Mouse (Mus musculus): Measurements from ENCODE around the gene Hbs1l. TPM values are rescaled to one million over a fixed set of nuclear protein-coding genes. Genes with fewer than 3 reads are reported as not detected.

The Hbs1l gene
- total RNA-seq, 2 experiments from 2014 or later = 62.0 to 68.9 TPM

DNA sequence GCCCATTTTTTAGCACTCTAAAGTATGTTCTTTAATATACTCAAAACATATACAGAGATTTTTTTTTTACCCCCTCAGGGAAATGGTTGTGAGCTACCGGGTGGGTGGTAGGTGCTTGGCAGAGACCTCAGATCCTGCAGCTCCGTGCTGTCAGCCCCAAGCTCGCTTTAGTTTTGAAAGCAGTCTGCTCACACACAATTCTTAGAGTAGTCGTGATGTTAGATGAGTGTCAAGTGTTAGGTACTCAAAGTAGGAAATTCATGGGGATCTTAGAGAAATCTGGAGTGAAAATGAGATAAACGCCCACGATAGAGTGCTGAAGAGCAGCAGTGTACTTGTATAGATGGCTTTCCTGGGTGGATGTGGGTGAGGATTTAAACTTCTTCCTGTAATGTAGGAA, 24.8 kb downstream of the Hbs1l start:
- no peak for DNase-seq (ENCODE audit: low spot score in 2 of 2)
- no peak for TF ChIP-seq CTCF (conservative IDR thresholded peaks at IDR 0.05)
- Histone ChIP-seq H3K4me3 (no peak overlapping the region), H3K27ac (no peak overlapping the region)

GRCm38 (mm10) chr10:21326352-21326751, 30.6 kb downstream of the Hbs1l start:
- Histone ChIP-seq H3K27ac (no peak overlapping the region), H3K4me3 (no peak overlapping the region)
- TF ChIP-seq CTCF (conservative IDR thresholded peaks at IDR 0.05) = no peak
- DNase-seq (ENCODE audit: low spot score in 2 of 2) = no peak

- no peak for TF ChIP-seq CTCF (conservative IDR thresholded peaks at IDR 0.05)
- H3K4me3 ChIP-seq = no peak overlapping the region
- no peak for DNase-seq (ENCODE audit: low spot score in 2 of 2)
- H3K27ac ChIP-seq = no peak overlapping the region
Measured at GRCm38 (mm10) chr10:21327605-21328135, 31.9 kb downstream of the Hbs1l start.

DNA sequence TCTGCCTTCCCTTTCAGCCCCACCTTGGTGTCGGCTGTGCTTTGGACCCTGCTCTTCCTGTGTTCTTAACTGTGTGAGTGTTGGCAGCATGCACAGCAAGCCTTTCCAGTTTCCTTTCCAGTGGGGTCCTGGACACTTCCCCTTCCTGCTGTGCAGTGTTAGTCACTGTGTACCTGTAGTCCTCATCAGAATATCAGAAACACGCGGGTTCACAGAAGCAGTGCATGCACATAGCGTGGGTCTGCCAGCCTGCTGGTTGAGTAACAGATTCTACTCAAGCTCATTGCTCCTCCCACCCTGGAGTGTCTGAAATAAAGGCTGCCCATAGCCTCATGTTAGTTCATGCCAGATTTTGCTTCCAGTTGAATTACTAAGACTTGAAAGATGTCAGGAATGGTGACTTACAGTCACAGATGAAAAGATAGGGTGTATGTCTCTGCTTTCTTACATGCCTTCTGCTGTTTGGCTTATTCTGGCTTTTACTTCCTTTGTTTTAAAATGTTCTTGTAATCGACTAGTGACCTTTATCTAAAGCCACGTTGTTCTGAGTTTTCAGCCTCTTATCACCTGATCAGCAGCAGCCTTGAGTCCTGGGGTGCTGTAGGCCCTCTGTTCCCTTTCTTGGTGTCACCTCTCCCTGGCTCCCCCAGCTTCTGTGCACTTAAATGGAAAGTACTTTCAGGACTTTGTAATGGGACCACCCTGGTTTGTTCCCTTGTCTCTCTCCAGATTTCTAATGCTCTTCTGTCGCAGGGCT, 38.7 kb downstream of the Hbs1l start:
- H3K4me3 ChIP-seq = no peak overlapping the region
- no peak for DNase-seq (ENCODE audit: low spot score in 2 of 2)
- no peak for TF ChIP-seq CTCF (conservative IDR thresholded peaks at IDR 0.05)
- H3K27ac ChIP-seq = no peak overlapping the region

DNA sequence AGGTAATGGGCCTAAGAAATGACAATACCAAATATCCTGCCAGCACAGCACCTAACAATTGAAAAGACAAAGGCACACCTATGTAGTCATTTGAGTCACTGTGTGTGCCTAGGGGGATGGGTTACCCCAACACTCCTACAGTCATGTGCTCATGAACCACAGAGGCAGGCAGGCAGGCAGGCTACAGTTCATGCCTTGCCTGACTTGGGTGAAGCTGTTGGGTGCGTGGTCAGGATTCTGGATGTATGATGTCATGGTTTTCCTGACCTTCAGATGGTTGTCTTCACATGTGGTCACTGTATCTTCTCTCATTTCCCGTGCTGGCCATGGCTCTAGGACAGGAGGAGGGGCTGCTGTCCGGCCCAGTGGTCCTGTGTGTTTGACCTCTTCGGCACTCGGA, 39.8 kb downstream of the Hbs1l start:
- no peak for TF ChIP-seq CTCF (conservative IDR thresholded peaks at IDR 0.05)
- H3K27ac ChIP-seq = no peak overlapping the region
- H3K4me3 ChIP-seq = no peak overlapping the region
- no peak for DNase-seq (ENCODE audit: low spot score in 2 of 2)

DNA sequence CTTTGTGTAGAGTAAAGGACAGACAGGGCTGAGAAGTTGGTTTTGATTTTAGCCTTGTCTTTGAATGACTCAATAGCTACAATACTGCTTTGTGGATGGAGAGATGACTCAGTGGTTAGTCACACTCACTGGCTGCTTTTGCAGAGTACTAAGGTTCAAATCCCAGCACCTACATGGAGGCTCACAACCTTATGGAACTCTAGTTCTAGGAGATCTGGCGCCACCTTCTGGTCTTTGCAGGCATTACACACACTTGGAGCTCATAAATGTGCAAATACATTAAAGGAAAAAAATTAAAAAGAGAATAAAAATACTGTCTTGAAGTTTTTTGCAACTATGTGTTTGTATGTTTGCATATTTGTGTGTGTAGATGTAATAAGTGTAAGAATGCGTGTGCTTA, 41.4 kb downstream of the Hbs1l start:
- peak; percentile 71 for TF ChIP-seq CTCF (conservative IDR thresholded peaks at IDR 0.05)
- Histone ChIP-seq H3K27ac (no peak overlapping the region), H3K4me3 (no peak overlapping the region)
- DNase-seq (ENCODE audit: low spot score in 2 of 2) = no peak

GRCm38 (mm10) chr10:21341706-21342105, 45.9 kb downstream of the Hbs1l start:
- DNase-seq (ENCODE audit: low spot score in 2 of 2) = no peak
- TF ChIP-seq CTCF (conservative IDR thresholded peaks at IDR 0.05) = no peak
- no peak overlapping the region for H3K27ac ChIP-seq
- H3K4me3 ChIP-seq = no peak overlapping the region

DNA sequence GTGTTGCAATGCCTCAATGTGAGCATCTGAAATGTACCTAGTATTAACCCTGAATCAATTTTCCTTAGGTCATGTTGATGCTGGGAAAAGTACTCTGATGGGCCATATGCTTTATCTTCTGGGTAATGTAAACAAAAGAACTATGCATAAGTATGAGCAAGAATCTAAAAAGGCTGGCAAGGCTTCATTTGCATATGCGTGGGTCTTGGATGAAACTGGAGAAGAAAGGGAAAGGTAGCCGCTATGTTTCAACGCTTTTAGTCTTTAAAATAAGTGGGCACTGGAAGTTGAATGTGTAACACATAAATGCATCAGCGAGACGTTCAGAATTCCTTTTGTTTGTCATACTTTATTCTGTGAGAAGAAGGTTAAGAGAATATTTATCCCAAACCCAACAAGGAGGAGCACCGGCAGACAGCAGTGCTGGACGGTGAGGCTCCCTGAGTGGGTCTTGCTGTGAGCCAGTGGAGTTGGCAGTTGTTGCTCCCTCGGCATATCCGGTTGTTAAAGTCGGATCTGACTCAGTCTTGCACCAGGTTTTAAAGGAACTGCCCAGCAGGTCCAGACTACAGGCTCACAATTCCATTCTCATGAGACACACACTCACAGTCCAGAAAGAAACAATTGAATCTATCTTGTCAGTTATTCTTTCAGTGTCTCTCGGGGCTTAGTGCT, 46.7 kb downstream of the Hbs1l start:
- no peak overlapping the region for H3K27ac ChIP-seq
- TF ChIP-seq CTCF (conservative IDR thresholded peaks at IDR 0.05) = no peak

DNA sequence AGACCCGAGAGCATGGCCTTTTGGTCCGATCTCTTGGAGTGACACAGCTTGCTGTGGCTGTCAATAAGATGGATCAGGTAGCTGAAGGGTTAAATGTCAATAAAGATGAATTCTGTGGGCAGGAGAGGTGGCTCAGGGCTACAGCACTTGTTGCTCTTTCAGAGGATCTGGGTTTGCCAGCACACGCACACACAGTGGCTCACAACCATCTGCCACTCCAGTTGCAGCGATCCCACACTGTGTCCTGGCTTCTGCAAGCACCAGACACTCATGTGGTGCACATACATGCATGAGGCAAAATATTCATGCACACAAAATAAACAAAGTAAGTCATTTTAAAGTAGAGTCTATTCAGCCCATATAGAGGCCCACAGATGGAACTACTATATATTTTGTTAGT, 51.6 kb downstream of the Hbs1l start:
- no peak overlapping the region for H3K4me3 ChIP-seq
- H3K27ac ChIP-seq = no peak overlapping the region
- DNase-seq (ENCODE audit: low spot score in 2 of 2) = peak; percentile 25 to 49
- no peak for TF ChIP-seq CTCF (conservative IDR thresholded peaks at IDR 0.05)

More for the DNA sequence above, 46.7 kb downstream of the Hbs1l start:
- DNase-seq (ENCODE audit: low spot score in 2 of 2) = no peak
- H3K4me3 ChIP-seq = no peak overlapping the region

DNA sequence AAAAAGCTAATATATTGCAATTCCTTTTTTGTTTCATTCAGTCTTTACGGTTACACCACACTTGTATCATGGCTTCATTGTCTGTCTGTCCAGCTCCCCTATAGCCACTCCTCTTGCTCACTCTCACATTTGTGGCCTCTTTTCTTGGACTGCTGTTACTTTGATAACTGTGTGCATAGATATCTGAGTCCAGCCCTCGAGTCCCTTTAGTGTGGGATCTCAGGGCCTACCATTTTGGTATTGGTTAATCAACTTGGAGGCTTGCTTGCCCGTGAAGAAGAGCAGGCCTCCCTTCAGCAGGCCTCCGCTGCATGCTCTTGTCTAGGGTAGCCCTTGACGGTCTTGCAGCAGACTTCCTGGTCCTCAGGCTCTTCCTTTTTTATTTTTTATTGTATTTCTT, 53.7 kb downstream of the Hbs1l start:
- Histone ChIP-seq H3K27ac (no peak overlapping the region), H3K4me3 (no peak overlapping the region)
- no peak for TF ChIP-seq CTCF (conservative IDR thresholded peaks at IDR 0.05)
- no peak for DNase-seq (ENCODE audit: low spot score in 2 of 2)

- H3K4me3 ChIP-seq = no peak overlapping the region
- H3K27ac ChIP-seq = no peak overlapping the region
- no peak for TF ChIP-seq CTCF (conservative IDR thresholded peaks at IDR 0.05)
- DNase-seq (ENCODE audit: low spot score in 2 of 2) = no peak
Measured at GRCm38 (mm10) chr10:21349946-21350345, 54.2 kb downstream of the Hbs1l start.

DNA sequence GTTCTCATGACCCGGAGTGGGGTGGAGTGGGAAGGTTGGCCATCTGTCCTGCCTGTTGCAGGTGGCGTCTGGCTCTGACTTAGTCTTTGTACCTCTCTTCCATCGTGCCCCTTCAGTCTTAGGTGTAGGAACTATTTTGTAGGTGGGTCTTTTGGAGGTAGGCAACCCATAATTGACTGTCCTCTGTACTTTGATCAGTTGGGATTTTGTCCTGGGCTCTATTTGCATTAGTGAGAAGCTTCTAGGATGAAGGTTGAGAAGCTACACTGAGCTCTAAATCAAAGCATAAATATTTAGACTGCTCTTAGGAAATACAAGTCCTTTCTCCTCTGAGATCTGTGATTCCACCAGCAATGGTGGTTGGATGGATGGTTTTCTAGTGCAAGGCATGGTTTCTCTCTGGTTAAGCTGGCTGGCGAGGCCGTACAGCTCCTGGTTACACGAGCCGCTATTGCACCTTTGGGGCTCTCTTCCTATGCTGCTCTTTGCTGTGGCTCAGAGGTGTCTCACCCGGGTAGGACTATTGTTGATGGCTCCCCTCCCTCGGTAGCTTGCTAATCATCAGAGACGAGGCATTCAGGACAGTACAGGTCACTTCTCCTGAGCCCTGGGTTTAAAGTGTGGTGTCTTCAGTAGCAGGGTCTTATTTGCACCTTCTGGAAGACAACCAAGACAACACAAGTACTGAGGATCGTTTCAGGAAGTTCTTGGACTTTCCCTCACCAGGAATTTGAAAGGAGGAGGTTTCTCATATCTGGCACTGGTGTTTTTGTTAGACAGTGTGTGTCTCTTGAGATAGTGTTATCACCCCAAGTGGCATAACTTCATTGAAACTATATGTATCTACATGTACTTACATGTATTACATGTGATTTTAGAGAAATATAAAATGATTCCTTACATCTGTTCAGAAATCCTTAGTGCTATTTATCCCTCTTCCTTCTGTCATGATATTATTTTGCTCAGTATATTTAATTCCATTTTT, 55.0 kb downstream of the Hbs1l start:
- TF ChIP-seq CTCF (conservative IDR thresholded peaks at IDR 0.05) = no peak
- H3K4me3 ChIP-seq = no peak overlapping the region
- no peak overlapping the region for H3K27ac ChIP-seq
- DNase-seq (ENCODE audit: low spot score in 2 of 2) = no peak

GRCm38 (mm10) chr10:21351766-21352165, 56.0 kb downstream of the Hbs1l start:
- no peak for DNase-seq (ENCODE audit: low spot score in 2 of 2)
- TF ChIP-seq CTCF (conservative IDR thresholded peaks at IDR 0.05) = no peak
- no peak overlapping the region for H3K4me3 ChIP-seq
- no peak overlapping the region for H3K27ac ChIP-seq

Measured in layer of hippocampus, adult 2 months (tissue).